Mouse (Mus musculus) CD4-positive, CD25-positive, alpha-beta regulatory T cell, adult 9 weeks (primary cell): ENCODE results near the gene Cdc42ep2. TPM values are rescaled to one million over a fixed set of nuclear protein-coding genes. Genes with fewer than 3 reads are reported as not detected.

ENCODE experiments used
- polyA plus RNA-seq: library from polyadenylated mRNA; unstranded; fragments of 100-300 nt; shearing (Covaris generic); gene quantifications from one replicate; pipeline ENCODE4 v1.2.1, GENCODE M21; 2017

The Cdc42ep2 gene
- 0.14 TPM for polyA plus RNA-seq

DNA sequence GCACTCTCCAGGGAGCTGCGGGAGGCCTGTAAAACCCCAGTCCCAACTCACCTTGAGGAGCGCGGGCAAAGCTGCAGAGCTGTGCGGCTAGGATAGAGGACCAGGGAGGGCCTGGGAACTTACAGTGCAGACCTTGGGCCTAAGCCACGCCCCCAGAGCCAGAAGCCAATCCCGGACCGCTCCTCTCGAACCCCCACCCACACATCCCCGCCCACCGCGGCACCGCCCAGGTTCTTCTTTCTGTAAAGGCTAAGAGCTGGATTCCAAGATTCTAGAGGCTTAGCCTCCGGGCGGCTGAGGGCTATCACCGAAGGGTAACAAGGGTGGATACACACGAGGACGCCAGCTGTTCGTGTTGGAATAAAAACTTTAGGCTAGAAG, at the start of gene Cdc42ep2:
Cdc42ep2 (minus strand) TSS at position 104 of the 381 bp plus-strand sequence.

DNA sequence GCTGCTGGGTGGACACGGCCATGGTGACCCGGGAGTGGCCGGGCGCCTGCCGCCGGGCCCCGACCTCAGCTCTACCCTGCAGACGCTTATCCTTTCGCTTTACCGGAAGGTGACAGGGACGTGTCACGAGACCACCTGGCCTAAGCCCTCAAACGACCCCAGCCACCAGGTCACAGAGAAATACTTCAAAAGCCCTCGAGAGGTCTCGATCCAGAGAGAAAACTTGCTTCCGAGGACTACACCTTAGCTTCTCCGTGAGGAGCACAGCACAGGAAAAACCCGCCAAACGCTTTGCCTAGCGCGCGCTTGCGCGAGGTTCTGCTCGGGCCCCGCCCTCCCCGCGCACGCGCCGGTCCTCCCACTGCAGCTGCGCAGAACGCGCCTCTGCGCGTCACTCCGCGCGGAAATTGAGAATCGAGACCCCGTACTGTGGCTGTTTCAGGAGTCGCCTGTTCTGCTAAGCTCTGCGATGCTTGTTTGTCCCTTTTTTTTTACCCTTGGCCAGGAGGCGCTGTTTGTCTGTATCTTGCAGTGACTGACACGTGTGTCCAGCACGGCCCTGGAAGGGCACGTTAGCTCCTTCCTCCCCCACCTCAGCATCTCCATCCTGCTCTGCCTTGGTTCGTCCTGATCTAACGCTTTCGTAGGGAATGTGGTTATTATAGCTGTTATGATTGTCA, 39.4 kb upstream of the Cdc42ep2 start, which contains the start of gene Pola2:
Pola2 (minus strand) TSS at position 320 of the 680 bp plus-strand sequence.

DNA sequence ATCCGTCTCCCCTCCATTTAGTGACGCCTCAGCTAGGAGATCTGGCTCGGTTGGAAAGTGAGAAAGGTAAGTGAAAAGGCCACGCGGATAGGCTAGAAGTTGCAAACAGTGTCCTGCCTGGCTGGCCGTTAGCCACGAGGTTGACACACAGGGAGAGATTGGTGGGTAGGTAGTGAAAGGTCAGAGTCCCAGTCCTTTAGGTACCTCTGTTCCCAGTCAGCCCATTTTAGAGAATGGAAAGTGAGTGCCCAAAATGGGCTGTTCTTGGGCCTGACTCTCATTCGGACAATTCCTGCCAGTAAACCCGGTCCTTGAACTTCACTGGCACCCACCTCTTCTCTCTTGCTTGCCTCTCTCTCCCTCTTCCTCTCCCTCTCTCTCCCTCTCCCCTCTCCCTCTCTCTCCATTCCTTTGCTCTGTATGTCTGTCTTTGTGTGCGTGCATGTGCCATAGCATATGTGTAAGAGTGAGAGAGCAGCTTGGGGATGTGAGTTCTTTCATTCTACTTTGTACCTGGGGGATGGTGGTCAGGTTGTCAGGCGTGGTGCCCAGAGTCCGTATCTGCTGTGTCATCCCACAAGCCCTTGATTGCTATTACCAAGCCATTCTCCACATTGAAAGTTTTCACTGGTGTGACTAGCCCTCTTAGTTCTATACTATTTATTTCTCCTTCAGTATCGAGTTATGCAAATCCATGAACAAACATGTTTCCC, 11.5 kb downstream of the Cdc42ep2 start, which contains the start of gene Dpf2:
Dpf2 (minus strand) TSS at position 4 of the 713 bp plus-strand sequence.

DNA sequence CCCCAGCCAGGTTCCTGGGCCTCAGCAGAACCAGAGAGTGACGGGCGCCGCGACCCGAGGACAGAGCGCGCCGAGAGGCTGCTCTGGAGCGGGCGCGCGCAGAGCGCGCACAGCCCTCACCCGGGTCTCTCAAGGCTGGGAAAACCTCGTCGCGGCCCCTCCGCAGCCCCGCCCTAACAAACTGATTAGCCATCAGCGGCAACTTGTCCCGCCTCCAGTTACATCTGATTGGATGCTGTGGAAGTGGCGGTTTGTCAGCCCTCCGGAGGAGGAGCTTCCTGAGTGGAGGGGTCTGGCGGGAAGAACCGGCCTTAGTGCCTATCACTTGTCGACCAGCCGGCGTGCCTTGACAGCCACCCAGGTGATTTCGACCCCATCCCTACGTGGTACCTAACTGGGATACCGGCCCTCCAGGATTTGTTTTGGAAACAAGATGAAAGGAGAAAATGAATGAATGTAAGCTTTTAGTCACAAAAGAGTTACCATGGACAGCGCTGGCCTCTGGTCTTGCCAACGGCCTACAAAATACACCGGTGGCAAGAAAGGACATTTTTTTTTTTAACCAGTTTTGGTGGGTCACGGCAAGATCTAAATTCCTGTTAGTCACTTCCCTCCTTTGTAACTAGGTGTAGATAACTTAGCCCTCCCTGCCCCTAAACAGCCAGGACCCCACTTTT, 30.5 kb downstream of the Cdc42ep2 start, which contains the start of gene Tigd3:
Tigd3 (minus strand) TSS at position 148 of the 677 bp plus-strand sequence.

DNA sequence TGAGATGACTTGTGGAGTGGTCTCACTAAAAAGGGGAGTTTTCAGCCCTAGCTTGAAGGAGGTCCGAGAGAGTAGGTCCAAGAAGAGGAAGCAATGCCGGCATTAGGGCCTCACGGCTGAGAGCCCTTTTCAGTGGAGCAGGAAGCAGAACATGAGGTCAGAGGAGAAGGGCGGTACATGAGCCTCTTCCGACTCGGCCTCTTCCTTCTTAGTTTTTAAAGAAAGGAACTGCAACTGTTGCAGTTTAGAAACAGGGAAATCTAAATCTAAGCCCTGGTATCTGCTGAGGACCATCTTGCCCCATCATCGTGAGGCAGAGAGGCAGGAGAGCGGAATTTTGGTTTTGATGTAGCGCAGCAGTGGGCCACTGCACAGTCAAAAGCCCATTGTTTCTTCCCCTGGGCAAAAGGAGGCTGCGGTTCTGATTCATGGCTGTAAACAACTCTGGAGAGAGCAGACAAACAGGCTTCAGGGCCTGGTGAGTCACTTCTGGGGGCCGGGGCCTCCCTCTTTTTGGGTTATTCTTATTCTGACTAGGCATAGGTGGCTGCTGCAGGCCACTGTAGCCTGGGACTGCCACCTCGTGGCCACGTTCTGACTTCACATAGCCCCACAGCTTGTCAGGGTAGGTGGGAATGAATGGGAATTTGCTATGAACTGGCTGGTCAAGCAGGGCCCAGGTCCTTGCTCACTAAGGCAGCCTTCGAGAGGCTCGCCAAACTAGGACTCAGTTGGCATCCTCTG, 46.8 kb downstream of the Cdc42ep2 start, which contains the start of gene Slc25a45:
Slc25a45 (plus strand) TSS at position 191 of the 744 bp plus-strand sequence.

DNA sequence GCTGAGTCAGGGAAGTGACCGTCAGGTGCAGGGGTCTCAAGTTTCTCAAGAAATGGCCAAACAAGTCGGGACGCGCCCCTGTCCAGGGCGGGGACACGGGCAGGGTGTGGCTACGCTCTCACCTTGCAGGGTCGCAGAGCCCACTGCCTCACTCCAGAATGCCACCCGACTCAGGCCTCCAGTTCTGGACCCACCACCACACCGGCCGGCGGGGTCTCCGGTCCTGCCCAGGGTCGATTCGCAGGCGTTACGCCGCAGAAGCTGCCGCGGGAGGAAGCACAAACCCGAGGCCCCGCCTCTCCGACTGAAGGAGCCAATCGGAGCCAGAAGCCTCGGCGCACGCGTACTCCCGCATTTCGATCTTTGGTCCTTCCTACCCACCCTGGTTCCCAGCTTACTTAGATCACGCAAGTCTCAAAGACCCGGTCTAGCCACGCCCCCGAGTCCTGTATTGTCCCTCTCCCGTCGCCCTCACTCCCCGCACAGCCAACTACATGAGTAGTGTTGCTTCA, 49.6 kb downstream of the Cdc42ep2 start, which contains the start of gene Frmd8:
Frmd8 (minus strand) TSS at position 306 of the 512 bp plus-strand sequence.

Other genes with a start within 250 kb of the Cdc42ep2 start
- gene Map3k11, start 236.1 kb downstream of the Cdc42ep2 start, polyA plus RNA-seq, result 18.1 TPM
- 47.0 TPM for gene Pcnx3, start 235.9 kb downstream of the Cdc42ep2 start, polyA plus RNA-seq
- gene Kcnk7, start 220.4 kb downstream of the Cdc42ep2 start, polyA plus RNA-seq, result 1.3 TPM
- 60.7 TPM for gene Ehbp1l1, start 198.5 kb downstream of the Cdc42ep2 start, polyA plus RNA-seq
- 60.6 TPM for gene Fam89b, start 195.2 kb downstream of the Cdc42ep2 start, polyA plus RNA-seq
- 0.86 TPM for gene Ltbp3, start 183.9 kb downstream of the Cdc42ep2 start, polyA plus RNA-seq
- 50.1 TPM for gene Scyl1, start 153.4 kb downstream of the Cdc42ep2 start, polyA plus RNA-seq
- 335 TPM for gene Frmd8, start 49.5 kb downstream of the Cdc42ep2 start, polyA plus RNA-seq
- gene Slc25a45, start 47.0 kb downstream of the Cdc42ep2 start, polyA plus RNA-seq, result 44.8 TPM
- 0.36 TPM for gene Tigd3, start 30.7 kb downstream of the Cdc42ep2 start, polyA plus RNA-seq
- gene Dpf2, start 11.8 kb downstream of the Cdc42ep2 start, polyA plus RNA-seq, result 210 TPM
- 57.4 TPM for gene Pola2, start 39.4 kb upstream of the Cdc42ep2 start, polyA plus RNA-seq
- not detected for gene Slc22a20, start 61.3 kb upstream of the Cdc42ep2 start, polyA plus RNA-seq
- gene Capn1, start 91.1 kb upstream of the Cdc42ep2 start, polyA plus RNA-seq, result 84.5 TPM
- gene Syvn1, start 121.8 kb upstream of the Cdc42ep2 start, polyA plus RNA-seq, result 51.3 TPM
- 61.3 TPM for gene Mrpl49, start 133.0 kb upstream of the Cdc42ep2 start, polyA plus RNA-seq
- gene Fau, start 133.0 kb upstream of the Cdc42ep2 start, polyA plus RNA-seq, result 1,170 TPM
- gene Znhit2, start 136.4 kb upstream of the Cdc42ep2 start, polyA plus RNA-seq, result 5.8 TPM
- 15.6 TPM for gene Tm7sf2, start 143.6 kb upstream of the Cdc42ep2 start, polyA plus RNA-seq
- 73.4 TPM for gene Vps51, start 152.4 kb upstream of the Cdc42ep2 start, polyA plus RNA-seq
- gene Tmem262, start 155.2 kb upstream of the Cdc42ep2 start, polyA plus RNA-seq, result not detected
- gene Gm28374, start 157.4 kb upstream of the Cdc42ep2 start, polyA plus RNA-seq, result 1.7 TPM
- gene Zfpl1, start 160.1 kb upstream of the Cdc42ep2 start, polyA plus RNA-seq, result 47.2 TPM
- gene Cdca5, start 160.2 kb upstream of the Cdc42ep2 start, polyA plus RNA-seq, result 3.9 TPM
- gene AC131692.1, start 169.6 kb upstream of the Cdc42ep2 start, polyA plus RNA-seq, result not detected
- gene Naaladl1, start 181.0 kb upstream of the Cdc42ep2 start, polyA plus RNA-seq, result not detected
- gene Sac3d1, start 193.8 kb upstream of the Cdc42ep2 start, polyA plus RNA-seq, result 1.5 TPM
- gene Snx15, start 203.5 kb upstream of the Cdc42ep2 start, polyA plus RNA-seq, result 42.8 TPM
- gene Batf2, start 216.2 kb upstream of the Cdc42ep2 start, polyA plus RNA-seq, result not detected
- gene Arl2, start 216.7 kb upstream of the Cdc42ep2 start, polyA plus RNA-seq, result 28.6 TPM